In the genomic region with DNA sequence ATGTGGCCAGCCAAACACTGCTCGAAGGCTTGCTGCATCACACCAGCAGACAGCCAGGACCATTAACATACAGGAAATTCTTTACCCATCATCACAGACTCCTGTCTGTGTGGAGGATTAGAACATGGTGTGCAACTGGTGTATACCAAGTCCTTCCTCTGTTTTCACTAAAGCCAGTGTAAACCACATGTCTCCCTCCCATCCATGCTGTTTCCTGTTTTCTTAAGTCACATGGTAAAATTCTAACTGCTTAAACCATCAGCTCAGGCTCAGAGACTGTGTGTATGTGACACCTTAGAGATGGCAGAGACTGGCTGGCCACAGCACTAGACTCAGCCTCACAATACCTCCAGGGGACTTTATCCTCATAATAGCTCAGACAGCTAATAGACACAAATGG, we compare ENCODE assay signal across 16 mouse cellular contexts.
"Had no signal": no experiment of that assay in that cellular context is flagged by ENCODE, and none has a peak within 500 bp of the region (broad histone marks: within the 10 kb centered on the region; RNA-seq: fewer than 3 reads in every experiment).

No protein-coding gene starts in this region.

- H3K27me3 ChIP-seq: midbrain, embryonic 12.5 days; neural tube, embryonic 13.5 days had no signal

- H3K4me2 ChIP-seq: lung, embryonic 14.5 days; midbrain, embryonic 12.5 days; neural tube, embryonic 13.5 days had no signal

- H3K4me3 ChIP-seq: megakaryocyte, embryonic 14.5 days; midbrain, embryonic 10.5 days; midbrain, embryonic 12.5 days; myocyte; neural tube, embryonic 13.5 days had no signal

- H3K9me3 ChIP-seq: megakaryocyte, embryonic 14.5 days; midbrain, embryonic 10.5 days; midbrain, embryonic 12.5 days; neural tube, embryonic 13.5 days had no signal

- DNase-seq: lung, adult 18-20 months; lung, embryonic 14.5 days; lung, postnatal 10 days; lung, postnatal 4 days; midbrain, embryonic 14.5 days; right cerebral cortex, postnatal 14 days; thymus, adult 18-20 months; thymus, postnatal 14 days; thymus, postnatal 36 days had no signal

- H3K9ac ChIP-seq: liver, embryonic 14.5 days; lung, embryonic 14.5 days; midbrain, embryonic 12.5 days; neural tube, embryonic 13.5 days had no signal

- ATAC-seq: midbrain, embryonic 16.5 days had no signal

- H3K36me3 ChIP-seq: midbrain, embryonic 10.5 days; midbrain, embryonic 12.5 days; neural tube, embryonic 13.5 days had no signal

- H3K27ac ChIP-seq: liver, embryonic 14.5 days; midbrain, embryonic 10.5 days; midbrain, embryonic 12.5 days; neural tube, embryonic 13.5 days had no signal
